ENCODE assay signal across 8 mouse cellular contexts in genomic region chr19:45796061-45796556, GRCm38 (mm10). TPM values are rescaled to one million over a fixed set of nuclear protein-coding genes. Genes with fewer than 3 reads are reported as not detected.
DNase-seq lines count a peak whose midpoint lies in the region; ATAC-seq and TF ChIP-seq lines count a peak whose summit lies in the region.

No protein-coding gene starts in this region.

- no peak overlapping the region for H3K27ac ChIP-seq in kidney, adult 2 months (ENCODE audit: insufficient read depth, low read depth, low read length)
- peak overlapping the region; percentile 34; the same call in 1 of the 2 replicates for H3K27ac ChIP-seq in embryonic facial prominence, embryonic 15.5 days (replicated peaks)
- H3K27ac ChIP-seq in limb, embryonic 14.5 days (replicated peaks; ENCODE audit: low read depth, low read length): no peak overlapping the region
- H3K27ac ChIP-seq in neural tube, embryonic 11.5 days (ENCODE audit: low read depth, low read length): no peak overlapping the region

- H3K27me3 ChIP-seq in kidney, adult 2 months (replicated peaks; ENCODE audit: control insufficient read depth, insufficient read depth, low read length): no peaks in the 10 kb centered on the region
- H3K27me3 ChIP-seq in embryonic facial prominence, embryonic 15.5 days: no peaks in the 10 kb centered on the region
- H3K27me3 ChIP-seq in limb, embryonic 14.5 days (ENCODE audit: control insufficient read depth, insufficient read depth, low read length): no peaks in the 10 kb centered on the region
- no peaks in the 10 kb centered on the region for H3K27me3 ChIP-seq in neural tube, embryonic 11.5 days (ENCODE audit: control insufficient read depth, insufficient read depth, low read length)

- no peaks in the 10 kb centered on the region for H3K4me1 ChIP-seq in kidney, adult 2 months (ENCODE audit: control insufficient read depth, insufficient read depth, low read length)
- H3K4me1 ChIP-seq in embryonic facial prominence, embryonic 15.5 days: peaks cover 12% of the 10 kb centered on the region
- peaks cover 3% of the 10 kb centered on the region; the same call in 1 of the 2 replicates for H3K4me1 ChIP-seq in limb, embryonic 14.5 days (ENCODE audit: control insufficient read depth, insufficient read depth, low read length)
- H3K4me1 ChIP-seq in neural tube, embryonic 11.5 days (ENCODE audit: control insufficient read depth, insufficient read depth, low read length): no peaks in the 10 kb centered on the region

- no peak for TF ChIP-seq POLR2A in kidney, adult 2 months (IDR thresholded peaks at IDR 0.05; ENCODE audit: low read depth, low read length)
- TF ChIP-seq POLR2A in limb, embryonic 14.5 days (IDR thresholded peaks at IDR 0.05; ENCODE audit: borderline replicate concordance, extremely low read depth, insufficient read depth, insufficient read length): no peak

- no peak overlapping the region for H3K9ac ChIP-seq in embryonic facial prominence, embryonic 15.5 days
- no peak overlapping the region for H3K9ac ChIP-seq in limb, embryonic 14.5 days (ENCODE audit: low read depth, low read length, severe bottlenecking)
- no peak overlapping the region for H3K9ac ChIP-seq in neural tube, embryonic 11.5 days (ENCODE audit: low read length)

- peak; percentile 47 to 61 for DNase-seq in kidney, postnatal 4 days
- DNase-seq in kidney, adult 2 months: no peak
- DNase-seq in limb, embryonic 14.5 days (ENCODE audit: low spot score): peak; percentile 51
- DNase-seq in neural tube, embryonic 11.5 days (ENCODE audit: low spot score): no peak
- no peak for DNase-seq in left cerebral cortex, adult 8-10 months (ENCODE audit: low spot score in 2 of 2)
- no peak for DNase-seq in cerebellum, adult 11 months
- no peak for DNase-seq in cerebellum, adult 11-12 months

- no peak for ATAC-seq in embryonic facial prominence, embryonic 15.5 days (ENCODE audit: insufficient number of reproducible peaks, low FRiP score, low TSS enrichment, low read depth)
- ATAC-seq in limb, embryonic 14.5 days (ENCODE audit: low FRiP score, low read depth): no peak
- ATAC-seq in neural tube, embryonic 11.5 days (ENCODE audit: insufficient read depth, low FRiP score, low TSS enrichment): no peak

- H3K4me3 ChIP-seq in kidney, adult 2 months (ENCODE audit: insufficient read depth, low read depth, low read length): no peak overlapping the region
- H3K4me3 ChIP-seq in embryonic facial prominence, embryonic 15.5 days (replicated peaks): peak overlapping the region; percentile 29
- H3K4me3 ChIP-seq in limb, embryonic 14.5 days (replicated peaks; ENCODE audit: low read length): peak overlapping the region; percentile 26
- no peak overlapping the region for H3K4me3 ChIP-seq in neural tube, embryonic 11.5 days (ENCODE audit: low read depth, low read length)

- no peaks in the 10 kb centered on the region for H3K9me3 ChIP-seq in embryonic facial prominence, embryonic 15.5 days (replicated peaks)
- H3K9me3 ChIP-seq in limb, embryonic 14.5 days (ENCODE audit: control insufficient read depth, low read length): no peaks in the 10 kb centered on the region
- H3K9me3 ChIP-seq in neural tube, embryonic 11.5 days (ENCODE audit: control insufficient read depth, low read length): no peaks in the 10 kb centered on the region

- no peaks in the 10 kb centered on the region for H3K36me3 ChIP-seq in kidney, adult 2 months (ENCODE audit: control insufficient read depth, insufficient read depth, low read length)
- no peaks in the 10 kb centered on the region for H3K36me3 ChIP-seq in embryonic facial prominence, embryonic 15.5 days
- no peaks in the 10 kb centered on the region for H3K36me3 ChIP-seq in limb, embryonic 14.5 days (ENCODE audit: control insufficient read depth, insufficient read depth, low read length)
- no peaks in the 10 kb centered on the region for H3K36me3 ChIP-seq in neural tube, embryonic 11.5 days (ENCODE audit: control insufficient read depth, insufficient read depth, low read length)

- WGBS in kidney, adult 2 months: 37% methylated on average over 15 of the region's 15 CpGs
- 6% methylated on average over 15 of the region's 15 CpGs for WGBS in embryonic facial prominence, embryonic 15.5 days
- WGBS in limb, embryonic 14.5 days: 5% methylated on average over 13 of the region's 15 CpGs
- WGBS in neural tube, embryonic 11.5 days: 8% methylated on average over 15 of the region's 15 CpGs

- no peak for TF ChIP-seq CTCF in kidney, adult 2 months (conservative IDR thresholded peaks at IDR 0.05; ENCODE audit: insufficient read depth, insufficient read length, low read depth, low read length)

- peak overlapping the region; percentile 49 for H3K4me2 ChIP-seq in embryonic facial prominence, embryonic 15.5 days (replicated peaks)
- peak overlapping the region; percentile 29 for H3K4me2 ChIP-seq in limb, embryonic 14.5 days (replicated peaks; ENCODE audit: low read depth, low read length, severe bottlenecking)
- H3K4me2 ChIP-seq in neural tube, embryonic 11.5 days (ENCODE audit: low read depth): peak overlapping the region; percentile 34

RNA-seq across cellular contexts. Expression of gene Mgea5, which starts 12.5 kb away (rescaled TPM):
- polyA plus RNA-seq in kidney, adult 2 months (2012; rRNA removed): 22.6 and 27.3 TPM in 2 replicates
- polyA plus RNA-seq in embryonic facial prominence, embryonic 15.5 days (2015; fragmentation: Nextera tagmentation; extraction: Ambion mirVana): 53.0 and 55.9 TPM in 2 replicates
- 79.8 and 85.3 TPM in 2 replicates for polyA plus RNA-seq in limb, embryonic 14.5 days (2012; rRNA removed)
- 59.0 and 66.9 TPM in 2 replicates for polyA plus RNA-seq in limb, embryonic 14.5 days (2014; fragmentation: Nextera tagmentation; extraction: Ambion mirVana)
- 65.8 and 69.7 TPM in 2 replicates for polyA plus RNA-seq in neural tube, embryonic 11.5 days (2014; fragmentation: Nextera tagmentation; extraction: Ambion mirVana)
- total RNA-seq in left cerebral cortex, adult 8-10 months (2022): 100 to 1,000 TPM; 142 to 157 (median 154) TPM

RNA-seq across cellular contexts. Expression of gene Kcnip2, which starts 19.8 kb away (rescaled TPM):
- polyA plus RNA-seq in kidney, adult 2 months (2012; rRNA removed): 9.2 and 9.4 TPM in 2 replicates
- 2.1 and 2.5 TPM in 2 replicates for polyA plus RNA-seq in embryonic facial prominence, embryonic 15.5 days (2015; fragmentation: Nextera tagmentation; extraction: Ambion mirVana)
- 1.3 and 1.5 TPM in 2 replicates for polyA plus RNA-seq in limb, embryonic 14.5 days (2012; rRNA removed)
- 0.55 and 0.92 TPM in 2 replicates for polyA plus RNA-seq in limb, embryonic 14.5 days (2014; fragmentation: Nextera tagmentation; extraction: Ambion mirVana)
- 2.3 and 4.4 TPM in 2 replicates for polyA plus RNA-seq in neural tube, embryonic 11.5 days (2014; fragmentation: Nextera tagmentation; extraction: Ambion mirVana)
- total RNA-seq in left cerebral cortex, adult 8-10 months (2022): 100 to 1,000 TPM; 150 to 177 (median 154) TPM

RNA-seq across cellular contexts. Expression of gene Npm3, which starts 46.7 kb away (rescaled TPM):
- 36.9 and 42.3 TPM in 2 replicates for polyA plus RNA-seq in kidney, adult 2 months (2012; rRNA removed)
- polyA plus RNA-seq in embryonic facial prominence, embryonic 15.5 days (2015; fragmentation: Nextera tagmentation; extraction: Ambion mirVana): 17.0 and 17.9 TPM in 2 replicates
- polyA plus RNA-seq in limb, embryonic 14.5 days (2012; rRNA removed): 130 and 162 TPM in 2 replicates
- polyA plus RNA-seq in limb, embryonic 14.5 days (2014; fragmentation: Nextera tagmentation; extraction: Ambion mirVana): 20.2 and 21.7 TPM in 2 replicates
- 10.1 and 10.5 TPM in 2 replicates for polyA plus RNA-seq in neural tube, embryonic 11.5 days (2014; fragmentation: Nextera tagmentation; extraction: Ambion mirVana)
- total RNA-seq in left cerebral cortex, adult 8-10 months (2022): 1 to 10 TPM; 4.7 to 6.8 (median 5.7) TPM

RNA-seq across cellular contexts. Expression of gene Fgf8, which starts 53.4 kb away (rescaled TPM):
- polyA plus RNA-seq in kidney, adult 2 months (2012; rRNA removed): not detected in 2 replicates
- 0.15 and 0.21 TPM in 2 replicates for polyA plus RNA-seq in embryonic facial prominence, embryonic 15.5 days (2015; fragmentation: Nextera tagmentation; extraction: Ambion mirVana)
- polyA plus RNA-seq in limb, embryonic 14.5 days (2012; rRNA removed): 1.1 and 1.5 TPM in 2 replicates
- polyA plus RNA-seq in limb, embryonic 14.5 days (2014; fragmentation: Nextera tagmentation; extraction: Ambion mirVana): 0.29 and 0.46 TPM in 2 replicates
- 0.23 and 0.72 TPM in 2 replicates for polyA plus RNA-seq in neural tube, embryonic 11.5 days (2014; fragmentation: Nextera tagmentation; extraction: Ambion mirVana)
- not detected for total RNA-seq in left cerebral cortex, adult 8-10 months (2022)

Comparison
In these comparisons a context has a peak if more than half of its experiments do, and no peak if none do; other contexts are left out.
1. DNase-seq: peak in kidney, postnatal 4 days (2 of 2) and limb, embryonic 14.5 days (single experiment); none in kidney, adult 2 months (single experiment), neural tube, embryonic 11.5 days (single experiment), left cerebral cortex, adult 8-10 months (0 of 2), cerebellum, adult 11 months (single experiment) and cerebellum, adult 11-12 months (single experiment).
2. H3K4me3 ChIP-seq: peak in embryonic facial prominence, embryonic 15.5 days (single experiment) and limb, embryonic 14.5 days (single experiment); none in kidney, adult 2 months (single experiment) and neural tube, embryonic 11.5 days (single experiment).
3. Peak in every context shown above with its lines, with median percentiles within 50 percentile points of each other: H3K4me2 ChIP-seq.